Mouse (Mus musculus) small intestine, adult 2 months (tissue): ENCODE results near the gene Acod1. TPM values are rescaled to one million over a fixed set of nuclear protein-coding genes. Genes with fewer than 3 reads are reported as not detected.
A peak's percentile ranks its signal among the peaks of the same experiment; 100 is the strongest.

Source experiments
- H3K27ac ChIP-seq: fragments of 200-500 bp; 2 replicates; pipeline ENCODE4 v1.5.1; 2012; ENCODE audit warnings: low read depth, low read length, control low read depth, inconsistent platforms; ENCODE audit not compliant: insufficient read depth
- H3K27me3 ChIP-seq: fragments of 200-500 bp; 2 replicates; pipeline ENCODE4 v1.6.1; 2012; ENCODE audit warnings: mild to moderate bottlenecking, moderate library complexity, low read length, inconsistent platforms; ENCODE audit not compliant: control insufficient read depth, insufficient read depth
- H3K36me3 ChIP-seq: fragments of 200-500 bp; 2 replicates; pipeline ENCODE4 v1.6.1; 2012; ENCODE audit warnings: mild to moderate bottlenecking, low read length, control low read depth, inconsistent platforms; ENCODE audit not compliant: control insufficient read depth, insufficient read depth
- H3K4me1 ChIP-seq: fragments of 200-500 bp; 2 replicates; pipeline ENCODE4 v1.6.1; 2012; ENCODE audit warnings: low read length, inconsistent platforms, mixed read lengths; ENCODE audit not compliant: control insufficient read depth, insufficient read depth, insufficient read length
- H3K4me3 ChIP-seq: fragments of 200-500 bp; 2 replicates; pipeline ENCODE4 v1.5.1; 2012; ENCODE audit warnings: low read depth, mild to moderate bottlenecking, control low read depth, inconsistent platforms, low read length, moderate library complexity
- CTCF ChIP-seq: fragments of 200-500 bp; IDR thresholded peaks from 2 replicates; pipeline ENCODE4 v1.5.1; 2012; ENCODE audit warnings: low read depth, mild to moderate bottlenecking, control low read depth, inconsistent platforms, low read length, moderate library complexity, mixed read lengths; ENCODE audit not compliant: insufficient replicate concordance, insufficient read length; ENCODE audit errors: extremely low read depth
- POLR2A ChIP-seq: fragments of 200-500 bp; IDR thresholded peaks from 2 replicates; pipeline ENCODE4 v1.6.1; 2012; ENCODE audit warnings: low read depth, mild to moderate bottlenecking, control low read depth, inconsistent platforms, low read length, moderate library complexity
- WGBS: fragments of 180-500 bp; shearing (Covaris S2); methylation state at CpG from one replicate; pipeline ENCODE4 v1.1.7; 2018; 5-methylcytosine and 5-hydroxymethylcytosine counted together
- polyA plus RNA-seq: library from polyadenylated mRNA; depleted of rRNA; stranded (reverse); fragments of >200 nt; gene quantifications from 2 replicates; pipeline ENCODE4 v1.2.3, GENCODE M21; 2012

The Acod1 gene
- polyA plus RNA-seq, 1 experiment, result 0.22 TPM

- Histone ChIP-seq H3K4me3 (no peak overlapping the region), H3K36me3 (peaks cover 47% of the 10 kb centered on the region), H3K27me3 (no peaks in the 10 kb centered on the region), H3K4me1 (peaks cover 8% of the 10 kb centered on the region; the same call in 1 of the 2 replicates), H3K27ac (no peak overlapping the region)
- 67% methylated on average over 1 of the region's 1 CpGs for WGBS
- TF ChIP-seq CTCF (no peak), POLR2A (no peak)
Observed at GRCm38 (mm10) chr14:103085840-103086533, 39.2 kb downstream of the Acod1 start.

GRCm38 (mm10) chr14:103086671-103087324 lies 40.0 kb downstream of the Acod1 start:
- peaks cover 8% of the 10 kb centered on the region; the same call in 1 of the 2 replicates for H3K4me1 ChIP-seq
- H3K36me3 ChIP-seq, result peaks cover 51% of the 10 kb centered on the region
- no peaks in the 10 kb centered on the region for H3K27me3 ChIP-seq
- 82% methylated on average over 4 of the region's 4 CpGs for WGBS
- H3K4me3 ChIP-seq, result no peak overlapping the region
- TF ChIP-seq POLR2A, result no peak
- no peak for TF ChIP-seq CTCF
- H3K27ac ChIP-seq, result peak overlapping the region; percentile 32; the same call in 1 of the 2 replicates

GRCm38 (mm10) chr14:103087846-103088245 lies 41.1 kb downstream of the Acod1 start:
- 58% methylated on average over 5 of the region's 5 CpGs for WGBS
- Histone ChIP-seq H3K36me3 (peaks cover 48% of the 10 kb centered on the region), H3K4me1 (peaks cover 8% of the 10 kb centered on the region; the same call in 1 of the 2 replicates), H3K27ac (peak overlapping the region; percentile 91), H3K4me3 (no peak overlapping the region), H3K27me3 (no peaks in the 10 kb centered on the region)
- TF ChIP-seq POLR2A, result no peak
- no peak for TF ChIP-seq CTCF

- Histone ChIP-seq H3K27ac (no peak overlapping the region), H3K4me3 (no peak overlapping the region), H3K36me3 (peaks cover 43% of the 10 kb centered on the region), H3K27me3 (no peaks in the 10 kb centered on the region), H3K4me1 (peaks cover 8% of the 10 kb centered on the region; the same call in 1 of the 2 replicates)
- no peak for TF ChIP-seq POLR2A
- TF ChIP-seq CTCF, result peak; percentile 17; the same call in 1 of the 2 replicates
- WGBS, result 68% methylated on average over 6 of the region's 6 CpGs
Observed at GRCm38 (mm10) chr14:103088624-103089023, 41.8 kb downstream of the Acod1 start.

GRCm38 (mm10) chr14:103093236-103093635 lies 46.5 kb downstream of the Acod1 start:
- peaks cover 6% of the 10 kb centered on the region for H3K4me1 ChIP-seq
- no peaks in the 10 kb centered on the region for H3K27me3 ChIP-seq
- peaks cover 31% of the 10 kb centered on the region for H3K36me3 ChIP-seq
- 65% methylated on average over 3 of the region's 3 CpGs for WGBS
- no peak overlapping the region for H3K4me3 ChIP-seq
- peak overlapping the region; percentile 43 for H3K27ac ChIP-seq
- no peak for TF ChIP-seq CTCF

- Histone ChIP-seq H3K27ac (peak overlapping the region; percentile 43), H3K27me3 (no peaks in the 10 kb centered on the region), H3K4me3 (no peak overlapping the region), H3K36me3 (peaks cover 28% of the 10 kb centered on the region), H3K4me1 (peaks cover 6% of the 10 kb centered on the region)
- 19% methylated on average over 4 of the region's 4 CpGs for WGBS
- no peak for TF ChIP-seq POLR2A
- no peak for TF ChIP-seq CTCF
Observed at GRCm38 (mm10) chr14:103093670-103094069, 46.9 kb downstream of the Acod1 start.

- peaks cover 20% of the 10 kb centered on the region for H3K36me3 ChIP-seq
- 91% methylated on average over 8 of the region's 8 CpGs for WGBS
- TF ChIP-seq POLR2A, result no peak
- TF ChIP-seq CTCF, result no peak
Observed at GRCm38 (mm10) chr14:103095036-103095435, 48.3 kb downstream of the Acod1 start.

More at GRCm38 (mm10) chr14:103095036-103095435, 48.3 kb downstream of the Acod1 start:
- Histone ChIP-seq H3K4me1 (peaks cover 6% of the 10 kb centered on the region), H3K4me3 (no peak overlapping the region), H3K27me3 (no peaks in the 10 kb centered on the region), H3K27ac (no peak overlapping the region)
